Mouse (Mus musculus) bone marrow macrophage, adult 2 months (primary cell): ENCODE results near the gene Brd3.

Experiments
- CTCF ChIP-seq: IDR thresholded peaks from 2 replicates; pipeline ENCODE4 v1.5.1; 2012; ENCODE audit warnings: low read depth, mild to moderate bottlenecking, low read length, moderate library complexity
- POLR2A ChIP-seq: IDR thresholded peaks from 2 replicates; pipeline ENCODE4 v1.6.1; 2012; ENCODE audit warnings: mild to moderate bottlenecking, low read depth, low read length, borderline replicate concordance

GRCm38 (mm10) chr2:27443450-27443708 is 64.1 kb downstream of the Brd3 start:
- no peak for TF ChIP-seq POLR2A
- no peak for TF ChIP-seq CTCF
